Mouse (Mus musculus) layer of hippocampus, postnatal 10 days (tissue): ENCODE results near the gene Wnk4. TPM values are rescaled to one million over a fixed set of nuclear protein-coding genes. Genes with fewer than 3 reads are reported as not detected.

Experiments
- DNase-seq, 2 experiments: peaks; one replicate each; pipeline ENCODE4 v3.0.0; 2021; ENCODE audit warnings: low spot score in 2 of 2
- total RNA-seq, 2 experiments: library from RNA; stranded (reverse); gene quantifications; 2 replicates each; pipeline ENCODE4 v1.2.3; 2021

Wnk4 gene
- total RNA-seq, 2 experiments from 2014 or later, result 3.4 to 4.5 TPM

- no peak for DNase-seq
These were observed 9.3 kb downstream of the Wnk4 start for GRCm38 (mm10) chr11:101269577-101270116.

DNA sequence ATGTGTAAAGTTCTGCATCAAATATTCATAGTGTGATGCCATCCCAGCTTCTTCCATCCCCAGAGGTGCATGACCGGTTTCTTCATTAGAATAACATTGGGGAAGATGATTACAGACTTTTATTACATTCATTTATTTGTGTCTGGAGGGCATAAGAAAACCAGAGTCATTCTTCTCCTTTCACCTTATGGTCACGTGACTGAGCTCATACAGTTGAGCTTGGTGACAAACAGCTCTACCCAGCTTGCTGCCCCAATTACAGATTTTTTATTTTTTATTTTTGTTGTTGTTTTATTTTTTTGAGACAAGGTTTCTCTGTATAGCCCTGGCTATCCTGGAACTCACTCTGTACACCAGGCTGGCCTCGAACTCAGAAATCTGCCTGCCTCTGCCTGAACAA lies 12.1 kb downstream of the Wnk4 start:
- DNase-seq, result no peak

GRCm38 (mm10) chr11:101275309-101275708 lies 14.9 kb downstream of the Wnk4 start:
- DNase-seq, result no peak

DNA sequence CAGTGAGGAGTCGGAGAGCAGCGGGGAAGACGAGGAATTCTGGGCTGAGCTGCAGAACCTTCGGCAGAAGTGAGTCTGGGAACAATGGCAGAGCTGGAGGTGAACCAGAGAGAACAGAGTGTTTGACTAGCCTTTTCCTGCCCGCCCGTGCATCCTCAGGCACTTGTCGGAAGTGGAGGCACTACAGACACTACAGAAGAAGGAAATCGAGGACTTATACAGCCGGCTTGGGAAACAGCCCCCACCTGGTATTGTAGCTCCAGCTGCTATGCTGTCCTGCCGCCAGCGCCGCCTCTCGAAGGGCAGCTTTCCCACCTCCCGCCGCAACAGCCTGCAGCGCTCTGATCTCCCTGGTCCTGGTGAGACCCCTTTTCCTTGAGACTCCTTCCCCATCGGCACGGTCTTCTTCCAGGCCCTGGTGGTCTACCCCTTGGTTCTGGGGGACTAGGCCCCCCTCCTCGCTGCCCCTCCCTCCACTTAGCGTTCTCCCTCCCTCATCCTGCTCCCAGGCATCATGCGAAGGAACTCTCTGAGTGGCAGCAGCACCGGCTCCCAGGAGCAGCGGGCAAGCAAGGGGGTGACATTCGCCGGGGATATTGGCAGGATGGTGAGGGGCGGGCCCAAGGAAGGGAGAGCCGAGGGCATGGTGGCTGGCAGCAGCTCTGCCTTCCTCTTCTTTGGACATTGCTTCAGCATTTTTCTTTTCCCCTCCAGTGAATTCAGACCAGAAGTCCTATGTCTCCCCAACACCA lies 16.1 kb downstream of the Wnk4 start:
- peak in 1 of 2 experiments; percentile 15 for DNase-seq

DNA sequence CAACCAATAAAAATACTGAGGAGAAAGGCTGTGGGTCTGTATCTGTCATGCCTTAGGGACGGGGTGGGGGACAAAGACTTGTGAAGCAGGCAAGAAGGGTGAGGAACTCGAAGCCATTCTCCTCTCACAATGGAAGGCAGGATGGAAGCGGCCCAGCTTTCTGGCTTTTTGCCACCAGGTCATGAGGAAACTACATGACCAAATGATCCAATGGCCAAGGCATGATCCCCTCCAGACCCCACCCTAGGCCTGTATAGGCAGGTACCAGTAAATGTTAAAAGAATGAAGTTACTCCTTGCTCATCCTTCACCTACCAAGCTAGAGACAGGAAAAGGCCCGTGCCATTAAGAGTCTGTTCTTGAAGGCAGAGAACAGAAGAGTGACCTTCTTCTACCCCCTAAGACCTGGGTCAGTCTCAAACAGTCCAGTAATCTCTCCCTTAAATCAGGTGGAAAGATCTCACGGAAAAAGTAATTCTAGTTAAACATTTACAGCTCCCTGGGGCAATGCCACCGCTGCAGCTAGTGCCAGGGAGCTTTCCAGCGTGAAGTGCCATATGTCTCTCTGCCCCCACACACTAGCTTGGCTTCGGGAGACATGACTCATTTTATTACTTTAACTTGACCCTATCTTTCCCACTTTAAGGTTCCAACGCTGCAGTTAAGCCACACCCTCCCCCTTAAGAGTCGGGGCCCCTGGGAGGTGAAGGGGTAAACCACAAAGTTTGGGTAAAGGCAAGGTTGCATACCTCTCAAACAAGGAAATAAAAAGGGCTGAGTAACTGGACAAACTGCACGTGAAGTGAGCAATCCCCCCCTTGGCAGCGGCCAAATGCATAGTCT lies 17.2 kb downstream of the Wnk4 start:
- DNase-seq, result peak in 1 of 2 experiments; percentile 27

DNA sequence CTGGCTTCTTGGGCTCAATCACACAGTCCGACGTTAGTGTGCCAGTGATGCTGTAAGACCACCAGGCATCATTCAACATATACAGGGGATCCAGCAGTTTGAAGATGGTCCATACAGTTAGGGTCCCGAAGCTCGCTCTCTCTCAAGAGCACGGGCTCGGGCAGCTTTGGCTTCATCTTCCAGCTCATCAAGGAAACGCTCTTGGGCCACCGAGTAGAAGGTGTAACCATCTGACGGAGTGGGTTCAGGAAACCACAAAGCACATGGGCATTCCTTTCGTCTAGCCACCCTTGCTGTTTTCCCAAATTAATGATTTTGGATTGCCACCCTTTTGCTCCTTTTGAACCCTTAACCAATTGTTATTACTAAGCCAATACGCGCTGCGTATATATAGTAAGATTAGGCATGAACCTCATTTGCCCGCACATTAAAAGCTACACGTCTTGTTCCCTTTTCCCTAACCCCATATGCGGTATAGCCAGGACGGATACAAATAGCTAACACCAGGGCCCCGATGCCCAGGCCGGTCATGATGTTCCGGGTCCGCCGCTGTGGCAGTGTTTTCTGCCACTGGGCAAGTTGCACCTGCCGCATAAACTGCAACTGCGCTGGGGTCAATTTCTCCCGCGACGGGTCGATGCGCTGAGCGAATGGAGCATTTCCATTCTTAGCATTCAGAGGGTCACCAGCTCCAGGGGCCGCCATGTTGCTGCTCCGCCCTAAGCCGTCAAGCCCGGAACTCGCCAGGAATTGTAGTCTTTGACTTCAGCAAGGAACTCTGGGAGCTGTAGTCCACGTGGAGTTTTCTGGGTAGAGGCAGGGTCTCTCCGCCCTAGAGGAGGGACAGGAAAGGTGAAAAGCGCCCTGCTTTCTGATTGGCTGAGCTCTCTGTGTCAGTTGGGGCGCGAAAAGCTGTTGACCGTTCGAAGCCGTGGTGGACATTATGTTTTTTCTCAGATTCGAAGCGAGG lies 18.1 kb downstream of the Wnk4 start, which contains the start of the genes Cntd1 and Coa3:
Gene Cntd1 (plus strand): TSS at position 790 of the 970 bp plus-strand sequence.
Gene Coa3 (minus strand): TSS at position 892 of the 970 bp plus-strand sequence.
- DNase-seq, result peak; percentile 79 to 84

DNA sequence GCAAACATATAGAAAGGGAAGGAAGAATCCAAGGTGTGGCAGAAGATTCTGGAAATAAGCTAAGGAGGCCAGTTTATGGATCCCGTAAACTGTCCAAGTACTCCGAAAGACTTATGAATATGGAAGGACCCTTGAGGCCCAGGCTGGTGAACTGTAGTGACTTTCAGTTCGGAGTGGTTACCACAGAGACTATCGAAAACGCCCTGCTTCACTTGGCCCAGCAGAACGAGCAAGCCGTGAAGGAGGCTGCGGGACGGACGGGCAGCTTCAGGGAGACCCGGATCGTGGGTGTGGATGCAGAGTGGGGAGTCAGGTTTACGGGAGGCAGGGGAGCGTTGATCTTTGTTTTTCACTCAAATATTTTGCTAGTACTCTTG lies 18.8 kb downstream of the Wnk4 start:
- no peak for DNase-seq

- no peak for DNase-seq
These were observed 20.5 kb downstream of the Wnk4 start for GRCm38 (mm10) chr11:101280837-101281236.

DNA sequence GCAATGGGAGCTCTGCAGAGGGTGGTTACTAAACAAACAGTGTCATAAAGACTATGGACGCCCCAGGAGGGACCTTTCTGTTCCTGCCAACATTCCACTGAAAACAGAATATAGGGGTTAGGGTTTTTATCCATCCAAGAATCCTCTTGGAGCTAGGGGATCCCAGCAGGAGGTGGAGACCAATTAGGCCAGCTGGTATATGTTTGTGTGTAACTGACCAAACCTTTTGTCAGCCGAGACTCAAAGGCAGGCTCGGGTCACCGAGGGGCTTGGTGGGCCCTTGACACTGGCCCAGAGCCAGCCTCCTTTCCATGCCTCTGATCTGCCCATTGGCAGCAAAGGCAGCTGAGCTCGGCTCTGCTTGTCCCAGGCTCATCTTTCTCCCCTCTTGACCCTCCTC lies 22.5 kb downstream of the Wnk4 start:
- no peak for DNase-seq

- DNase-seq, result no peak
These were observed 23.4 kb downstream of the Wnk4 start for GRCm38 (mm10) chr11:101283805-101284204.

GRCm38 (mm10) chr11:101287306-101287705 lies 26.9 kb downstream of the Wnk4 start:
- DNase-seq, result no peak

DNA sequence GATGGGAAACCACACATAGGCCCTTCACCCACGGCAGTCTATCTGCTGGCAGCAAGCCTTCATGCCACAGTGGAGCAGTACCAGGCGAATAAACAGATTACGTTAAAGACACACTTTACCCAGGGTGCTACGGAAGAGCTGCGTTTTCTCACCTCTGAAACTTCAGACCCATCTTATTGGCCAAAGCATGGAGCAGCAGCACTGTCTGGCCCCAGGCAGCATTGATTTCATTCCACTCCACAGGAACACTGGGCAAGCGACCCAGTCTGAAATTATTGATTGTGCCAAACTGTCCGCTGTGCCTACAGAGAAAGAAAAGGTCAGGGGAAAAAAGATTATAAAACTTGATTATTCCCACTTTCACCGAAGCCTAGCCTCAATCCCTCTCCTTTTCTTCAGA lies 30.9 kb downstream of the Wnk4 start:
- DNase-seq, result no peak

DNA sequence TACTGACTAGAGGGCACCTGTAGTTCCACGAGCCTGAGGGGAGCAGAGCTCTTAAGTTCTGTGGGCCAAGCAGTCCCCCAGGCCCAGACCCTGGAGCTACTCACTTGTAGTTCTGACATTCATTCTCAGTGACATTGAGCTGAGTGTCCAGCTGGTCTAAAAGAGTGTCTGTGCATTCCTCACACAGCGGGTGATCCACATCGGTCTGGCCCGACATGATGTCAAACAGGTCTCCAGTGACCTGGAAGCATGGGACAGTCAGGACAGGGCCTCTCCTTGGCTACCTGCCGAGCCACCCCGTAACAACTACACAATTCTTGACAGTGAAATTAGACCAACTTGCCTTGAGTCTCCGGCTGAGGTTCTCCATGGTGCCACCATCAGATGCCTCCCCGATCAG lies 34.8 kb downstream of the Wnk4 start:
- DNase-seq, result no peak

GRCm38 (mm10) chr11:101300881-101301280 lies 40.5 kb downstream of the Wnk4 start:
- no peak for DNase-seq

GRCm38 (mm10) chr11:101301299-101302003 lies 41.1 kb downstream of the Wnk4 start:
- no peak for DNase-seq

DNA sequence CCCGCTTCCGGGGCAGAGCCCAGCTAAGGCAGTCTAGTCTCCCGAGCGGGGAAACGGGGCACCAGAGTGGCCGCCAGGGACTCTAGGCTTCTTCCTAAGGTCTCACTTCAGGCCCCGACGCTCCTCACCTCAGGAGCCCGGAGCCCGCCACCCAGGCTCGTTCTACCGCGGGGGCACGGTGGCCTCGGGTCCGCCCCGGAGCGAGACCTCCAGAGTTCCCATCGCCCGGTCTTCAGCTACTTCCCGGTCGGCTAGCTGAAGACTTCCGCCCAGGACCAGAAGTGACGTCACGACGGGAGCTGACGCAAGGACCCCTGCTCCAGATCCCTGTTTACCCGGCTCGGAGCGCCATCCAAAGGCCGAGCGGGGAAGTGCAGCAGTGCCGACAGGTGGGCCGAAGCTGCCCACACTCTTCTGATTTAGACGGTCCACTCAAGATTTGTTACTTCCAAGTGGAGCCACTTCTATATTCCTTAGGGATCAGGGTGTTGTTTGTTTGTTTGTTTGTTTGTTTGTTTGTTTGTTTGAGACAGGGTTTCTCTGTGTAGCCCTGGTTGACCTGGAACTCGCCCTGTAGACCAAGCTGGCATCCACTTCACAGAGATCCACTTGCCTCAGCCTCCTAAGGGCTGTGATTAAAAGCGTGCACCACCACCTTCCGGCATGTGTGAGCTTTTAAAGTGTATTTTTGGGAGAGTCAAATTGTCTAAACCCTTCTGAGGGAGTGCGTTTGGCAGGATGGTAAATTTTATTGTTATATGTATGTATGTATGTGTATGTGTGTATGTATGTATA lies 41.8 kb downstream of the Wnk4 start, which contains the start of gene Becn1:
Gene Becn1 (minus strand): TSS at position 283 of the 795 bp plus-strand sequence.
- peak; percentile 99 for DNase-seq

DNA sequence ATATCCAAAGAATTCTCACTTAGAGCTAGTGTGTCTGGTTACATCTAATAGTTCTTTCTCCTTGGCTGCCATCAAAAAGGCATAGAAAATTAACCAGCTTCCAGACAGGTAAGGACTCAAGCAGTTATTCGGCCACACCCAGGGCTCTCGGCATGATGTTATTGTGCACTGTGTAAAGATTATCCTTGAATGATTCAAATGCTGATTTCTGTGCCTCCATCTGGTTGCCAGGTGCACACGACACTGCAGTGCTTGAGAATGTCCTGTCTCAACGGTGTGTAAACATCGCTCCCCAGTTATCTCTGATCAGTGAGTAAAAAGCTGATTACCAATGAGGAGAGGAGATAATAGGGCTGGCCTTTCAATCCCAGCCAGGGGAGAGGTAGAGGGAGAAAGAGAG lies 47.4 kb downstream of the Wnk4 start:
- no peak for DNase-seq

DNA sequence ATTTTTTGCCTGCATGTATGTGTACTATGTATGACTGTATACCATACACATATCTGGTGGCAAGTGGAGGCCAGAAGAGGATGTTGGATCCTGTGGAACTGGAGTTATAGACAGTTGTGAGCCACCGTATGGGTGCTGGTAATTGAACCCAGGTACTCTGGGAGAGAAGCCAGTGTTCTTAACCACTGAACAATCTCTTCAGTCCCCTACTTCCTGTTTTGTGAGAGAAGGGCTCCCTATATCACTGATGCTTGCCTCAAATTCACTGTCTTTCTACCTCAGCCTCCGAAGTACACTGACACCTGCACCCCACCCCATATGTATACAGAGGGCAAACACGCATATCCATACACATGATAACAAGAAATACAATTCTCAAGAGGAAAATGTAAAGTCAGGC lies 50.7 kb downstream of the Wnk4 start:
- no peak for DNase-seq

DNA sequence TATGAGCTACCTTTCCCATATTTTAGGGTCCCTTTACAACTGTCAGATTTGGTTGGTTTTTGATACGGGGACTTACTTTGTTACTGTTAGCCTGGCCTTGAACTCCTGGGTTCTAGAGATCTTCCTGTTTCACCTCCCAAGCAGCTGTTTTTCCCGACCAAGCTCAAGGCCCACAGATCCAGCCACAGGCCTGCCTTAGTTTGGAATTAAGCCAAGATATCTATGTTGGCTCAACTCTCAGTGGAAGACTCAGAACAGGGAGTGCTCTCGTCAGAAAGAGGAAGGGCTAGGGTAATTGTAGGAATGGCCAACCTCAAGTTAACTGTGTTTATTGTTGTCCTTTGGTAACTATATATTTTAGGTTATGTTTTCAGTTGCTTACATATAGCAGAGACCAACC lies 51.8 kb downstream of the Wnk4 start:
- DNase-seq, result no peak
